Mouse (Mus musculus) layer of hippocampus, postnatal 36 days (tissue): ENCODE measurements at regions not wholly inside any gene's neighbourhood (a gene's known extent, or its start where the extent isn't known, plus 50 kb on each side); places are given as distances from the start of the nearest gene placed in this dataset.
A peak's percentile ranks its signal among the peaks of the same experiment; 100 is the strongest.

Experiments used
- DNase-seq, 2 experiments: peaks; one replicate each; pipeline ENCODE4 v3.0.0; 2022

GRCm38 (mm10) chr6:111621684-111622480 is 651.7 kb upstream of the Lmcd1 start:
- DNase-seq = no peak

- no peak for DNase-seq
These were observed 650.9 kb upstream of the Lmcd1 start for GRCm38 (mm10) chr6:111622481-111623139.

- no peak for DNase-seq
These were observed 650.4 kb upstream of the Lmcd1 start for GRCm38 (mm10) chr6:111623140-111623497.

GRCm38 (mm10) chr6:111625501-111625900 is 648.1 kb upstream of the Lmcd1 start:
- DNase-seq = no peak

- no peak for DNase-seq
These were observed 620.8 kb upstream of the Lmcd1 start for GRCm38 (mm10) chr6:111652736-111653135.

GRCm38 (mm10) chr6:111659957-111660356 is 613.6 kb upstream of the Lmcd1 start:
- no peak for DNase-seq

- DNase-seq = no peak
These were observed 609.0 kb upstream of the Lmcd1 start for GRCm38 (mm10) chr6:111664603-111665002.

GRCm38 (mm10) chr6:111684911-111685310 is 588.6 kb upstream of the Lmcd1 start:
- DNase-seq = no peak

- DNase-seq = no peak
These were observed 570.7 kb upstream of the Lmcd1 start for GRCm38 (mm10) chr6:111702864-111703263.

- no peak for DNase-seq
These were observed 565.3 kb upstream of the Lmcd1 start for GRCm38 (mm10) chr6:111708277-111708676.

- DNase-seq = no peak
These were observed 547.6 kb upstream of the Lmcd1 start for GRCm38 (mm10) chr6:111725969-111726368.

- no peak for DNase-seq
These were observed 543.2 kb upstream of the Lmcd1 start for GRCm38 (mm10) chr6:111730381-111730780.

- DNase-seq = peak; percentile 29 to 30
These were observed 539.6 kb upstream of the Lmcd1 start for GRCm38 (mm10) chr6:111733926-111734325.

- peak; percentile 54 for DNase-seq
These were observed 534.6 kb upstream of the Lmcd1 start for GRCm38 (mm10) chr6:111738983-111739382.

- no peak for DNase-seq
These were observed 491.7 kb upstream of the Lmcd1 start for GRCm38 (mm10) chr6:111781710-111782481.

- DNase-seq = peak in 1 of 2 experiments; percentile 16
These were observed 464.9 kb upstream of the Lmcd1 start for GRCm38 (mm10) chr6:111808611-111809010.

- DNase-seq = no peak
These were observed 459.5 kb upstream of the Lmcd1 start for GRCm38 (mm10) chr6:111813982-111814603.

GRCm38 (mm10) chr6:111815150-111815549 is 458.4 kb upstream of the Lmcd1 start:
- peak; percentile 59 to 62 for DNase-seq

- DNase-seq = no peak
These were observed 453.3 kb upstream of the Lmcd1 start for GRCm38 (mm10) chr6:111820265-111820664.

GRCm38 (mm10) chr6:111844321-111844835 is 429.2 kb upstream of the Lmcd1 start:
- DNase-seq = peak in 1 of 2 experiments; percentile 11

- peak; percentile 61 to 67 for DNase-seq
These were observed 407.4 kb upstream of the Lmcd1 start for GRCm38 (mm10) chr6:111866101-111866598.

- no peak for DNase-seq
These were observed 391.0 kb upstream of the Lmcd1 start for GRCm38 (mm10) chr6:111882557-111882956.
